Mouse (Mus musculus) forebrain, embryonic 10.5 days (tissue): ENCODE measurements around the gene Gm11037. TPM values are rescaled to one million over a fixed set of nuclear protein-coding genes. Genes with fewer than 3 reads are reported as not detected.

Experiments used
- DNase-seq: peaks from one replicate; pipeline ENCODE4 v3.0.0-alpha.2; 2017; ENCODE audit warnings: low spot score; ENCODE audit errors: extremely low spot score
- H3K27ac ChIP-seq: fragments of 300-500 bp; sonication (generic); 2 replicates; pipeline ENCODE4 v1.5.1; 2016; ENCODE audit warnings: mild to moderate bottlenecking
- H3K27me3 ChIP-seq: fragments of 300-500 bp; sonication (generic); 2 replicates; pipeline ENCODE4 v1.6.1; 2016; ENCODE audit warnings: mild to moderate bottlenecking; ENCODE audit not compliant: poor library complexity, severe bottlenecking
- H3K36me3 ChIP-seq: fragments of 300-500 bp; sonication (generic); replicated peaks from 2 replicates; pipeline ENCODE4 v1.6.1; 2016; ENCODE audit warnings: mild to moderate bottlenecking, moderate library complexity
- H3K4me1 ChIP-seq: fragments of 300-500 bp; sonication (generic); 2 replicates; pipeline ENCODE4 v1.6.1; 2016
- H3K4me3 ChIP-seq: fragments of 300-500 bp; sonication (generic); 2 replicates; pipeline ENCODE4 v1.5.1; 2016; ENCODE audit warnings: mild to moderate bottlenecking, moderate library complexity
- H3K9me3 ChIP-seq: fragments of 300-500 bp; sonication (generic); 2 replicates; pipeline ENCODE4 v1.6.1; 2016; ENCODE audit warnings: mild to moderate bottlenecking, moderate library complexity
- WGBS: fragments of 180-500 bp; shearing (Covaris S2); methylation state at CpG from one replicate; pipeline ENCODE4 v1.1.7; 2016; 5-methylcytosine and 5-hydroxymethylcytosine counted together
- polyA plus RNA-seq: library from polyadenylated mRNA; unstranded; fragments of >200 nt; fragmentation: Nextera tagmentation; extraction: Ambion mirVana; gene quantifications from 2 replicates; pipeline ENCODE4 v1.2.1, GENCODE M21; 2016

Gene Gm11037
- polyA plus RNA-seq, 1 experiment from 2014 or later: not detected

DNA sequence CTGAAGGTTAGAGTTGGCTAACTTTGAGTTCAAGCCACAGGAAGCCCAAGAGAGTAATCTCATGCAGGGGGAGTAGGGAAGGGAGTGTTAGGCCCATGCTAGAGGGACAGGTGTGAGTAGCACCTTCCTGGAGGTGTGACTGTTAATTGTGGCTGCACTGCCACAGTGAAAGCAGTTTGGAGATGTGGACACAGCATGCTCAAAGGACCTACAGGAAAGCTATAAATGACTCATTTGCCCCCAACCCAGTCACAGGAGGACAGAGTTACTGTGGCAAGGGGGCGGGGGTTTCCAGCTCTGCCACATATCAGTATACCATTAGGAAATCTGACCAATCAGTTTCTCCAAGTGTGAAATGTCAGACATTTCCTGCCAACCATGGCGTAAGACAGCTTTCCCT lies 12.2 kb downstream of the Gm11037 start:
- no peak overlapping the region for H3K27ac ChIP-seq

DNA sequence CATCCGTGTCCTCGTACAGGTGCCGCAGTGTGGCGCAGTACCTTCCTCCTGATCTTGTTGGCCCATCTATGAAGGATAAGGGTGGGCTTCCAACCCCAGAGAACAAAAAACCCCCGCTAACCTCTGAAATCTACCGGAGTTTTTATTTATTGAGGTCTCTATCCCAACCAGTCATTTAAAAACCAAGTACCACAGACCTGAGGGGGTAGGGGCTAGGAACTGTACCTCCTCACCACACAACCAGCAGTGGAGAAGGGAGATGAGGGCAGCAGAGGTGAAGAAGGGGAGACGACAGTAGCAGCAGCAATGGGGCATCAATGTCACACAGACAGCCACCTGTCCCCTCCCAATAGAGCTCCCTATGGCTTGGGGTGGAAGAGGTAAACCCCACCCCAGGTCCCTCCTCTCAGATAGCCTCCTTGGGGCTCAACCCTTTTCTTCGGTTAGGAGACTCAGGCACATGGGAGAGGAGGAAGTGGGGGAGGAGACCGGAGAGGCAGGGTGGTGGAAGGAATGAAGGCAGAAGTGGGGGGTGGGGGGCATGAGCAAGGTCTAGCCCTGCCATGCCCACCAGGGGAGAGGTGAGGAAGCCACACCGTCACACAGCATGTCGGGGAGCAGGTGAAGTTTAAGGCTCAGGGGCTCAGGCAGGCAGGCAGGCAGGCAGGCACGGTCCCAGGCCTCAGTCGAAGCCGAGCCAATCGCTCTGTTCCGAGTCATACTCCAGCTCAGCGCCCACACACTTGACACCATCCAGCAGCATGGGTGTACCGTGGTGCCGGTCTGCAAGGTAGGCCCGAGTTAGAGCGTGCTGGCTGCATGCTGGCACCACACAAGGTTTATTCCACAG lies 13.1 kb downstream of the Gm11037 start:
- no peak overlapping the region for H3K4me3 ChIP-seq
- H3K27ac ChIP-seq: no peak overlapping the region
- H3K4me1 ChIP-seq: peaks cover 12% of the 10 kb centered on the region
- H3K27me3 ChIP-seq: no peaks in the 10 kb centered on the region
- DNase-seq: no peak
- H3K9me3 ChIP-seq: no peaks in the 10 kb centered on the region
- 94% methylated on average over 21 of the region's 21 CpGs for WGBS
- peaks cover 91% of the 10 kb centered on the region for H3K36me3 ChIP-seq

More for the DNA sequence above, 12.2 kb downstream of the Gm11037 start:
- Histone ChIP-seq H3K9me3 (no peaks in the 10 kb centered on the region), H3K4me3 (no peak overlapping the region), H3K36me3 (peaks cover 82% of the 10 kb centered on the region), H3K27me3 (no peaks in the 10 kb centered on the region), H3K4me1 (peaks cover 20% of the 10 kb centered on the region)
- WGBS: 95% methylated on average over 2 of the region's 2 CpGs
- DNase-seq: no peak

DNA sequence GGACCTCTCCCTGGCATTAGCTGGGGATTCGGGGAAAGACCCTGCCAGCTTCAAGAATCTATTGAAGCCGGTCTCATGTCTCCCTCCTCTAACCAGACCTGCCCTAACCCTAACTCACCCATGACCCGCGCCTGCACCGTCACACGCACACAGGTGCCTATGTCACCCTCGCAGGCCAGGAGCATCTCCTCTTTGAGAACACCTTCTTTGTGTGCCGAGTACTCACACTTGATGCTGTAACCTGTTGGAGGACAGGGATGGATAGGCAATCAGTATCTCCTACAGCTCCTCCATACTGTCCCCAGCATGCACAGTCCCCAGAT lies 13.7 kb downstream of the Gm11037 start:
- 93% methylated on average over 8 of the region's 8 CpGs for WGBS
- H3K36me3 ChIP-seq: peaks cover 97% of the 10 kb centered on the region
- no peaks in the 10 kb centered on the region for H3K9me3 ChIP-seq
- H3K4me3 ChIP-seq: no peak overlapping the region
- no peak for DNase-seq
- peaks cover 12% of the 10 kb centered on the region for H3K4me1 ChIP-seq
- H3K27me3 ChIP-seq: no peaks in the 10 kb centered on the region
- no peak overlapping the region for H3K27ac ChIP-seq

DNA sequence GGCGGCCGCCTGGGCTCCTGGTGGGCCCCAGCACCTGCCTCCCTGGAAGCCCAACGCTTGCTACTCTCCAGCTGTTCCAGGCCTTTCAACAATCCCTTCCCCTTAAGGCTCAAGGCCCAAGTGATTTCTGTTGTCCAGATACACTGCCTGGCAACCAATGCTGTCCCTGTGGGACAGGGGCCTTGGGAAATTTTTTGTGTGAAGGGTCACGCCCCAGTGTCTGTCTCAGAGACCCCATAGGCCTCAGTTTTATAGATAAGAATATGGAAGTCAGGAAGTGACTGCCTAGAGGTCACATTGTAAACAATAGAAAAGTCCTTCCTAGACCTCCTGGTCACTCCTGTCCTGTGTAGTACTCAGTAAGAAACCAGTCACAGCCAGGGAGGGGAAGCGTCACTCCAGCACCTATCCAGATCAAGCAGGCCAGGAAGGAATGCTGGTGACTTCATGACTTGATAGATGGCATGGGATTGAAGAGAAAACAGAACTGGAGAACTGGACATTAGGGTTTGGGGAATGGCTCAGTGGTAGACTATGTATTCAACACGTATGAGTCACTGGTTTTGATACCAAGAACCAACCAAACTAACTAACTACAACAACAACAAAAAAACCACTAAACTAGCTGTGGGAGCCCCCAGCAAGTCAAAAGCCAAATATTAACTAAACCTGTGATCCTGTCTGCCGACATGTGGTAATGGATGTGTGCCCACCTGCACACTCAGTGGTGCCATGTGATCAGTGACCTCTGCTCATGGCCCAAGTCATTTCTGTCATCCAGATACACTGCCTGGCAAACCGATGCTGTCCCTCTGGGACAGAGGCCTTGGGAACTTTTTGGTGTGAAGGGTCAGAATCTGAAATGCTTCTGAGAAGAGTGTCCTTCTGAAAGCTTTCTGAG lies 15.3 kb downstream of the Gm11037 start:
- H3K36me3 ChIP-seq: peaks cover 98% of the 10 kb centered on the region
- H3K27ac ChIP-seq: no peak overlapping the region
- H3K4me1 ChIP-seq: no peaks in the 10 kb centered on the region
- WGBS: 89% methylated on average over 8 of the region's 8 CpGs
- H3K27me3 ChIP-seq: no peaks in the 10 kb centered on the region
- DNase-seq: no peak
- H3K4me3 ChIP-seq: no peak overlapping the region
- no peaks in the 10 kb centered on the region for H3K9me3 ChIP-seq

DNA sequence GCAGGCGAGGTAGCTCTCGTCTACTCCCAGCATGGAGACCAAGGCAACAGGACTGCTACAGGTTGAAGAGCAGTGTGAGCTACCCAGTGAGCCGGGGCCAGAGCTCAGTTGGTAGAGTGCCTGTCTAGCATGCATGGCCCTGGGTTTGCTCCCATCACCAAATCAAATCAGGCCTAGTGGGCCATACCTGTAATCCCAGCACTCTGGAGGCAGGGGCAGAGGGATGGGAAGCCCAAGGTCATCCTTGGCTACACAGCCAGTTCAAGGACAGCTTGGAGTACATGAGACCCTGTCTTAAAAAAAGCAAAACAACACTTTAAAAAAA lies 15.9 kb downstream of the Gm11037 start:
- Histone ChIP-seq H3K27ac (no peak overlapping the region), H3K4me3 (no peak overlapping the region), H3K4me1 (no peaks in the 10 kb centered on the region), H3K36me3 (peaks cover 99% of the 10 kb centered on the region), H3K9me3 (no peaks in the 10 kb centered on the region), H3K27me3 (no peaks in the 10 kb centered on the region)
- DNase-seq: no peak
- 96% methylated on average over 3 of the region's 3 CpGs for WGBS

- Histone ChIP-seq H3K4me3 (no peak overlapping the region), H3K4me1 (peaks cover 2% of the 10 kb centered on the region), H3K36me3 (peaks cover 95% of the 10 kb centered on the region), H3K9me3 (no peaks in the 10 kb centered on the region), H3K27ac (no peak overlapping the region), H3K27me3 (no peaks in the 10 kb centered on the region)
- 88% methylated on average over 7 of the region's 7 CpGs for WGBS
- DNase-seq: no peak
Observed at GRCm38 (mm10) chr2:131152166-131152730, 19.0 kb downstream of the Gm11037 start.

DNA sequence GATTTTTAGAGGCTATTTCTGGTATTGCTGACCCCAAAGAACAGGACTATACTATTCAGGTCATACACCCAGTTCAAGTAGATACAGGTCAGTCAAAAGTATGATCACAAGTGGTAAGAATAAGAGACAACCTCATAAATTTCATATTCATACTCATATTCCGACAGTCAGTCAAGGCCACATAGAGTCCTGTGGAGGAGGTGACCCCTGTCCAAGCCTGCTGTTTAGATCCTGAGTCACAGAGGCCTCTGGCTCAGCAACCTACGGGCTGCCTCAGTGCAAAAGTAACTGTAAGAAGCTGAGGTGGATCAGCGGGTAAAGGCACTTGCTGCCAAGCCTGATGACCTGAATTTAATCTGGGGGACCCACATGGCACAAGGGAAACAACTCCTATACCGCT lies 20.7 kb downstream of the Gm11037 start:
- H3K9me3 ChIP-seq: no peaks in the 10 kb centered on the region
- H3K4me3 ChIP-seq: no peak overlapping the region
- no peak overlapping the region for H3K27ac ChIP-seq
- peaks cover 80% of the 10 kb centered on the region for H3K36me3 ChIP-seq
- DNase-seq: no peak
- WGBS: 93% methylated on average over 4 of the region's 4 CpGs
- no peaks in the 10 kb centered on the region for H3K27me3 ChIP-seq
- peaks cover 20% of the 10 kb centered on the region for H3K4me1 ChIP-seq

GRCm38 (mm10) chr2:131156987-131157386 lies 23.7 kb downstream of the Gm11037 start:
- WGBS: 98% methylated on average over 7 of the region's 7 CpGs
- Histone ChIP-seq H3K9me3 (no peaks in the 10 kb centered on the region), H3K4me1 (peaks cover 34% of the 10 kb centered on the region), H3K4me3 (no peak overlapping the region), H3K27me3 (peaks cover 5% of the 10 kb centered on the region; the same call in 1 of the 2 replicates), H3K36me3 (peaks cover 51% of the 10 kb centered on the region), H3K27ac (0 out of 2 replicates have a peak overlapping the region, but pooled peaks have one; percentile 2)
- no peak for DNase-seq

DNA sequence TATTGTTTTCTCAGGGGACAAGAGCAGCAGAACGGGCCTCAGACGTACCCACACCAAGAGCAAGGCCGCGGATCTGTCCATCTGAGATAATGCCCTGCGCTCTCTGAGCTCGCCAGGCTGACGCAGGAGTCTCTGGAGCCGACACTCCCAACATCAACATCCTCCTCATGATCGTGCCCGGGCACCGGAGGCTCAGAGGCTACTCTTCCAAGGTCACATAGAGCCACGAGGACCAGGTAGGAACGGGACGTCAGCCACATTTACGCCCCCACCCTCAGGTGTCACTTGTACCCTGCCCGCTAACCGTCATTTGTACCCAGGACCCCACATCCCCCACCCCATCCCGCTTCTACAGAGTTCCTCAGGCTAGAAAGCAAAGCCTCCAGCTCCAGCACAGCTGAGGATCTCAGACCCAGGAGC lies 26.2 kb downstream of the Gm11037 start:
- WGBS: under 1% methylated on average over 18 of the region's 18 CpGs
- Histone ChIP-seq H3K36me3 (peaks cover 27% of the 10 kb centered on the region), H3K4me3 (peak overlapping the region; percentile 66), H3K4me1 (peaks cover 34% of the 10 kb centered on the region), H3K27me3 (peaks cover 5% of the 10 kb centered on the region; the same call in 1 of the 2 replicates), H3K9me3 (no peaks in the 10 kb centered on the region), H3K27ac (peak overlapping the region; percentile 96)
- no peak for DNase-seq

GRCm38 (mm10) chr2:131159938-131160581 lies 26.8 kb downstream of the Gm11037 start, which contains the start of gene 1700037H04Rik:
TSS of gene 1700037H04Rik (minus strand) at chr2:131160081.
- H3K4me3 ChIP-seq: peak within 1 kb of the TSS; percentile 66
- peak; percentile 95 for DNase-seq
- peaks cover 21% of the 10 kb centered on the region for H3K36me3 ChIP-seq
- 0% methylated on average over 54 of the region's 54 CpGs for WGBS
- H3K4me1 ChIP-seq: peaks cover 34% of the 10 kb centered on the region
- peaks cover 5% of the 10 kb centered on the region; the same call in 1 of the 2 replicates for H3K27me3 ChIP-seq
- peak within 1 kb of the TSS; percentile 96 for H3K27ac ChIP-seq
- no peaks in the 10 kb centered on the region for H3K9me3 ChIP-seq

GRCm38 (mm10) chr2:131160671-131161111 lies 27.4 kb downstream of the Gm11037 start:
- DNase-seq: no peak
- H3K9me3 ChIP-seq: no peaks in the 10 kb centered on the region
- H3K36me3 ChIP-seq: peaks cover 15% of the 10 kb centered on the region
- H3K27ac ChIP-seq: peak overlapping the region; percentile 96
- H3K4me1 ChIP-seq: peaks cover 34% of the 10 kb centered on the region
- H3K4me3 ChIP-seq: peak overlapping the region; percentile 66
- 1% methylated on average over 17 of the region's 17 CpGs for WGBS
- peaks cover 5% of the 10 kb centered on the region; the same call in 1 of the 2 replicates for H3K27me3 ChIP-seq

DNA sequence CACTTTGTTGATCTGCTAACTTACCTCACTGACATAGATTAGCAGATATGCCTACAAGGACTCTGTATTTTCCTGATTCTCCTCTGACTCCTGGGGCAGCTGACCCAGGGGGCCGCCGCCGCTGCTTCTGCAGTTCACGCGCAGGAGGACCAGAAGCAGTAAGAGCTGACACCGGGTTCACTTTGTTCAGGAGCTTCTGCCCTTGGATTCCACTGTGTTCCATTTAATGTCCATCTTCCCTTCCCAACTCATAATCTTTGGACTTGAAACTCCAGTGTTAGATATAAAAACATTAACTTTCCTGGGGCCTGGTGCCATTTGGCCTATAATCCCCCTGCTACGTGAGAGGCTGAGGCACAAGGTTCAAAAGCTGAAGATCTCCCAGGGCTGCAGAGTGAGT lies 30.6 kb downstream of the Gm11037 start:
- Histone ChIP-seq H3K36me3 (no peaks in the 10 kb centered on the region), H3K4me1 (peaks cover 15% of the 10 kb centered on the region), H3K27me3 (peaks cover 5% of the 10 kb centered on the region; the same call in 1 of the 2 replicates), H3K27ac (no peak overlapping the region), H3K9me3 (no peaks in the 10 kb centered on the region), H3K4me3 (no peak overlapping the region)
- 80% methylated on average over 7 of the region's 7 CpGs for WGBS
- no peak for DNase-seq
